Mouse (Mus musculus): Measurements from ENCODE around the gene Slc8a3. TPM values are rescaled to one million over a fixed set of nuclear protein-coding genes. Genes with fewer than 3 reads are reported as not detected.

The Slc8a3 gene
- total RNA-seq, 1 experiment, result 0.09 TPM

Other genes with a start within 250 kb of the Slc8a3 start
- gene Gm4787, start 46.3 kb upstream of the Slc8a3 start, total RNA-seq (2012; rRNA removed), result 0.89 and 1.0 TPM in 2 replicates
- gene Adam4, start 88.8 kb upstream of the Slc8a3 start, total RNA-seq (2012; rRNA removed), result 2.4 and 2.8 TPM in 2 replicates
- 79.8 and 89.6 TPM in 2 replicates for gene Cox16, start 151.9 kb upstream of the Slc8a3 start, total RNA-seq (2012; rRNA removed)
- 39.0 and 41.0 TPM in 2 replicates for gene Gm20498, start 199.7 kb upstream of the Slc8a3 start, total RNA-seq (2012; rRNA removed)
- gene Synj2bp, start 199.7 kb upstream of the Slc8a3 start, total RNA-seq (2012; rRNA removed), result 20.8 and 24.5 TPM in 2 replicates
- 0.45 and 0.74 TPM in 2 replicates for gene Adam21, start 235.3 kb upstream of the Slc8a3 start, total RNA-seq (2012; rRNA removed)